9 mouse cellular contexts compared by ENCODE assay signal in the genomic region with DNA sequence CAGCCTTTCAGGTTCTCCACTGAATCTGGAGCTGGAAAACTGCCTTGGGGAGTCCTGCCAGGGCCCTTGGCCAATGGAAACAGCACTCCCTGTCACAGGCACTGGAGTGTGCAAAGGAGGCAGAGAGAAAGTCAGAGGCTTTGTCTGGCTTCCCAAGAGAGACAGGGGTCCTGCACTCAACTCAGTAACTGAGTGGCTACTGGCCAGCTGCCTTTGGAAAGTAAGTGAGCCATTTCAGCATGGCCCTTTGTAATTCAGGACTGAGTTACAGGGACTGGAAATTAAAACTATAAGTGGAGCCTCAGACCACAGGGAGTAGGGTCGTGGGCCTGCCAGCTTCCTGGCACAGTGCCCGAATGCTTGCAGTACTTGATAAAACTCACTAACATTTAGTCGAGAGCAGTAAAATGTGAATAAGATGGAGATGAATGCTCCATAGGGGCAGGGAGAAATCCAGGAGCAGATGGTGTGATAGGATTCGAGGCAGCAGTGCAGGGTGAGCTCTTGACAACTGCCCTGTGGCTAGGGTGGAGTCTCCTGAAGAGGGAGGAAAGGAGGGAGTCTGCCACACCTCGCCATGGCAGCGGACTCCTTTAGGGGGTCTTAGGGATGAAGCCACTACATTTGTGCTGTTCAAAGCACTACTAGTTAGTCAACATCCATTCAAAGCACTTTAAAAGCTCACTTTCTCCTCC. TPM values are rescaled to one million over a fixed set of nuclear protein-coding genes. Genes with fewer than 3 reads are reported as not detected.
DNase-seq lines count a peak whose midpoint lies in the region; ATAC-seq lines count a peak whose summit lies in the region.
"Had no signal": no experiment of that assay in that cellular context is flagged by ENCODE, and none has a peak within 500 bp of the region (broad histone marks: within the 10 kb centered on the region; RNA-seq: fewer than 3 reads in every experiment).

No protein-coding gene starts in this region.

- no peak overlapping the region for H3K4me3 ChIP-seq in lung, embryonic 16.5 days (ENCODE audit: low read length)
- H3K4me3 ChIP-seq: liver, embryonic 15.5 days had no signal

- H3K9ac ChIP-seq in lung, embryonic 16.5 days (ENCODE audit: low read length) = no peak overlapping the region
- H3K9ac ChIP-seq: liver, embryonic 15.5 days had no signal

- H3K9me3 ChIP-seq in lung, embryonic 16.5 days (ENCODE audit: control insufficient read depth, low read length) = no peaks in the 10 kb centered on the region
- H3K9me3 ChIP-seq: liver, embryonic 15.5 days had no signal

- no peaks in the 10 kb centered on the region for H3K36me3 ChIP-seq in lung, embryonic 16.5 days (ENCODE audit: control insufficient read depth, insufficient read depth, low read length)
- H3K36me3 ChIP-seq: liver, embryonic 15.5 days had no signal

- peaks cover 25% of the 10 kb centered on the region for H3K4me1 ChIP-seq in lung, embryonic 16.5 days (replicated peaks; ENCODE audit: control insufficient read depth, insufficient read depth, low read length)
- H3K4me1 ChIP-seq: liver, embryonic 15.5 days had no signal

- peak overlapping the region; percentile 2; the same call in 1 of the 2 replicates for H3K4me2 ChIP-seq in lung, embryonic 16.5 days (ENCODE audit: low read depth, low read length)
- H3K4me2 ChIP-seq: liver, embryonic 15.5 days had no signal

- WGBS in lung, embryonic 16.5 days = 12% methylated on average over 6 of the region's 6 CpGs

- ATAC-seq in frontal cortex, adult (ENCODE audit: low TSS enrichment) = peak; percentile 85
- ATAC-seq in lung, embryonic 16.5 days (ENCODE audit: low read depth) = peak; percentile 92
- no peak for ATAC-seq in granulocyte monocyte progenitor cell, adult 5-6 weeks (replicated peaks; ENCODE audit: poor library complexity, severe bottlenecking)

- no peaks in the 10 kb centered on the region for H3K27me3 ChIP-seq in lung, embryonic 16.5 days (ENCODE audit: control insufficient read depth, insufficient read depth, low read depth, low read length)
- H3K27me3 ChIP-seq: liver, embryonic 15.5 days had no signal

- peak; percentile 30 for DNase-seq in retina, adult 2 months (ENCODE audit: low read depth, low spot score)
- DNase-seq in retina, embryonic 14.5 days (ENCODE audit: low spot score) = no peak
- peak; percentile 87 for DNase-seq in heart, postnatal 25 days (ENCODE audit: low spot score)
- peak; percentile 68 to 86 for DNase-seq in layer of hippocampus, adult 18-20 months (ENCODE audit: low spot score in 2 of 2)
- peak; percentile 67 for DNase-seq in right cerebral cortex, postnatal 36 days (ENCODE audit: low spot score in 2 of 2)

- intact Hi-C loops in heart, postnatal 25 days (cut with DNase I) = no loop called here

- H3K27ac ChIP-seq in lung, embryonic 16.5 days (ENCODE audit: low read length) = peak overlapping the region; percentile 77
- H3K27ac ChIP-seq: liver, embryonic 15.5 days had no signal

RNA-seq across cellular contexts. Expression of gene 1500015O10Rik, which starts 35.4 kb away (rescaled TPM):
- 1 to 10 TPM; 2.8 to 4.1 TPM for total RNA-seq in heart, postnatal 25 days (2021)
- total RNA-seq in layer of hippocampus, adult 18-20 months (2021) = 1 to 10 TPM in 1 of 2 experiments, under 1 TPM in 1; 0.63 to 7.3 TPM
- 26.5 and 26.6 TPM in 2 replicates for polyA plus RNA-seq in lung, embryonic 16.5 days (2015; fragmentation: Nextera tagmentation; extraction: Ambion mirVana)
- not detected in 2 replicates for total RNA-seq in granulocyte monocyte progenitor cell, adult 5-6 weeks (2014; fragmentation: Nextera tagmentation)
- total RNA-seq in granulocyte monocyte progenitor cell, adult 5-6 weeks (2017) = not detected in 2 replicates
